In the genomic region with DNA sequence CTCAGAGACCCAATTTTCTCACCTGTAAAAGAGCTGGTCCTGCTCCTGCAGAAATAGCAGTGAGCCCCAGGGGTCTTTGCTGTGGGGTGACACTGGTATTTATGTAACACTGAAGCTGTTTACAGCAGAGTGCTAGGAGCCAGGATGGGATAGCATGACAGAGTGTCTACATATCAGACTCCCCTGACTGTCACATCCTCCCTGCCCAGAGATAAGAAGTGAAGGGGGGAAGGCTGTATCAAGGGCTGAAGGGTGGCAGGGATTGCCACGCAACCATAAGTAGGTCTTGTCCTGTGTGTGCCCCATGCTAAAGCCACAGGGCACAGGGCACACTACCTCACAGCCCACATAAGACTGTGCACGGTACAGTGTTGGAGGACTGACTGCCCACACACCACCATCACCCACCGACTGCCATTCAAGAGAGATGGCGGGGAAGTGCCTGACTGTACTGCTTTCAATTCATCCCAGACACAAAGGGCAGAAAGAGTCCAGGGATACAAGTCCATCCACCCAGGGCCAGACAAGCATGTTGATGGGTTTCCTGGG, we compare ENCODE assay signal across 29 mouse cellular contexts. TPM values are rescaled to one million over a fixed set of nuclear protein-coding genes. Genes with fewer than 3 reads are reported as not detected.
DNase-seq lines count a peak whose midpoint lies in the region; ATAC-seq and TF ChIP-seq lines count a peak whose summit lies in the region.
"Had no signal": no experiment of that assay in that cellular context is flagged by ENCODE, and none has a peak within 500 bp of the region (broad histone marks: within the 10 kb centered on the region; RNA-seq: fewer than 3 reads in every experiment).

No protein-coding gene starts in this region.

- WGBS in hindbrain, embryonic 16.5 days = 52% methylated on average over 4 of the region's 4 CpGs
- 69% methylated on average over 4 of the region's 4 CpGs for WGBS in hindbrain, embryonic 13.5 days
- 84% methylated on average over 4 of the region's 4 CpGs for WGBS in midbrain, embryonic 10.5 days
- 73% methylated on average over 4 of the region's 4 CpGs for WGBS in midbrain, embryonic 13.5 days
- WGBS in kidney, adult 2 months = 88% methylated on average over 4 of the region's 4 CpGs
- WGBS in embryonic facial prominence, embryonic 10.5 days = 85% methylated on average over 4 of the region's 4 CpGs

- no peaks in the 10 kb centered on the region for H3K9me3 ChIP-seq in hindbrain, embryonic 16.5 days (ENCODE audit: control insufficient read depth, low read length)
- H3K9me3 ChIP-seq in hindbrain, embryonic 13.5 days = no peaks in the 10 kb centered on the region
- no peaks in the 10 kb centered on the region for H3K9me3 ChIP-seq in midbrain, embryonic 10.5 days (replicated peaks)
- no peaks in the 10 kb centered on the region for H3K9me3 ChIP-seq in midbrain, embryonic 13.5 days
- no peaks in the 10 kb centered on the region for H3K9me3 ChIP-seq in MEL (replicated peaks; ENCODE audit: insufficient read depth, low read length)
- H3K9me3 ChIP-seq in embryonic facial prominence, embryonic 10.5 days = no peaks in the 10 kb centered on the region
- H3K9me3 ChIP-seq: forebrain, embryonic 10.5 days; forebrain, embryonic 13.5 days; heart, embryonic 15.5 days had no signal

- no peak for DNase-seq in midbrain, embryonic 10.5 days (ENCODE audit: low spot score)
- DNase-seq in MEL (ENCODE audit: low read depth, low spot score) = no peak
- no peak for DNase-seq in kidney, adult 2 months
- DNase-seq in embryonic facial prominence, embryonic 10.5 days (ENCODE audit: low spot score) = no peak
- DNase-seq: adrenal gland, adult 8-10 months; adrenal gland, postnatal 25 days; cerebellum, adult 18-20 months; cerebellum, adult 9-10 months; cerebellum, postnatal 14 days; gastrocnemius, postnatal 10 days; gastrocnemius, postnatal 36 days; heart, adult 2 months; heart, postnatal 10 days; heart, postnatal 36 days had no signal

- peaks cover 4% of the 10 kb centered on the region; the same call in 1 of the 2 replicates for H3K4me1 ChIP-seq in hindbrain, embryonic 16.5 days (ENCODE audit: control insufficient read depth, insufficient read depth, low read depth, low read length)
- H3K4me1 ChIP-seq in hindbrain, embryonic 13.5 days (replicated peaks) = peaks cover 23% of the 10 kb centered on the region
- H3K4me1 ChIP-seq in midbrain, embryonic 10.5 days = peaks cover 18% of the 10 kb centered on the region
- peaks cover 27% of the 10 kb centered on the region for H3K4me1 ChIP-seq in midbrain, embryonic 13.5 days (replicated peaks)
- peaks cover 0 to 24% of the 10 kb centered on the region in 2 experiments; a peak in 3 of 4 replicates for H3K4me1 ChIP-seq in MEL (ENCODE audit: control insufficient read depth in 1 of 2, insufficient read depth in 2 of 2, low read length in 2 of 2)
- H3K4me1 ChIP-seq in kidney, adult 2 months (ENCODE audit: control insufficient read depth, insufficient read depth, low read length) = no peaks in the 10 kb centered on the region
- H3K4me1 ChIP-seq in embryonic facial prominence, embryonic 10.5 days = peaks cover 9% of the 10 kb centered on the region
- H3K4me1 ChIP-seq: forebrain, embryonic 13.5 days; heart, embryonic 15.5 days had no signal

- H3K27me3 ChIP-seq in hindbrain, embryonic 16.5 days (replicated peaks; ENCODE audit: control insufficient read depth, insufficient read depth, low read length) = no peaks in the 10 kb centered on the region
- 0 out of 2 replicates have a peak, but pooled peaks cover 4% of the 10 kb centered on the region for H3K27me3 ChIP-seq in hindbrain, embryonic 13.5 days
- peaks cover 4% of the 10 kb centered on the region; the same call in 1 of the 2 replicates for H3K27me3 ChIP-seq in midbrain, embryonic 10.5 days (ENCODE audit: low read depth, poor library complexity, severe bottlenecking)
- no peaks in the 10 kb centered on the region for H3K27me3 ChIP-seq in midbrain, embryonic 13.5 days
- no peaks in the 10 kb centered on the region for H3K27me3 ChIP-seq in MEL (ENCODE audit: control insufficient read depth in 1 of 2, insufficient read depth in 2 of 2, low read length in 2 of 2)
- no peaks in the 10 kb centered on the region for H3K27me3 ChIP-seq in kidney, adult 2 months (replicated peaks; ENCODE audit: control insufficient read depth, insufficient read depth, low read length)
- 0 out of 2 replicates have a peak, but pooled peaks cover 3% of the 10 kb centered on the region for H3K27me3 ChIP-seq in embryonic facial prominence, embryonic 10.5 days (replicated peaks; ENCODE audit: low read depth, poor library complexity, severe bottlenecking)
- H3K27me3 ChIP-seq: forebrain, embryonic 13.5 days had no signal

- no peak overlapping the region for H3K4me2 ChIP-seq in hindbrain, embryonic 16.5 days (ENCODE audit: low read length)
- no peak overlapping the region for H3K4me2 ChIP-seq in hindbrain, embryonic 13.5 days
- no peak overlapping the region for H3K4me2 ChIP-seq in midbrain, embryonic 13.5 days (replicated peaks)
- H3K4me2 ChIP-seq: forebrain, embryonic 13.5 days; heart, embryonic 11.5 days; heart, embryonic 15.5 days had no signal

- H3K79me2 ChIP-seq in MEL (ENCODE audit: control insufficient read depth, insufficient read depth, low read length, poor library complexity) = no peaks in the 10 kb centered on the region

- no peak overlapping the region for H3K4me3 ChIP-seq in hindbrain, embryonic 16.5 days (ENCODE audit: low read length)
- H3K4me3 ChIP-seq in hindbrain, embryonic 13.5 days = no peak overlapping the region
- H3K4me3 ChIP-seq in midbrain, embryonic 10.5 days = no peak overlapping the region
- H3K4me3 ChIP-seq in midbrain, embryonic 13.5 days (replicated peaks) = no peak overlapping the region
- no peak overlapping the region for H3K4me3 ChIP-seq in MEL (ENCODE audit: control insufficient read depth in 1 of 2, insufficient read depth in 1 of 2, low read depth in 2 of 2, low read length in 2 of 2)
- no peak overlapping the region for H3K4me3 ChIP-seq in kidney, adult 2 months (ENCODE audit: insufficient read depth, low read depth, low read length)
- H3K4me3 ChIP-seq in embryonic facial prominence, embryonic 10.5 days = no peak overlapping the region
- H3K4me3 ChIP-seq: forebrain, embryonic 10.5 days; forebrain, embryonic 13.5 days; heart, adult 2 months; heart, embryonic 15.5 days had no signal

- ATAC-seq in hindbrain, embryonic 16.5 days = peak; percentile 37; the same call in 1 of the 2 replicates
- ATAC-seq in hindbrain, embryonic 13.5 days (ENCODE audit: low FRiP score) = no peak
- ATAC-seq in midbrain, embryonic 13.5 days = no peak
- ATAC-seq in common myeloid progenitor, adult 5-6 weeks (replicated peaks; ENCODE audit: low read depth, poor library complexity, severe bottlenecking) = 0 out of 2 replicates have a peak, but pooled peaks have one; percentile 13
- ATAC-seq: activated CD4-positive, CD25-positive, alpha-beta regulatory T cell, adult 4 months; CD4-positive, CD25-positive, alpha-beta regulatory T cell, adult 4 months; forebrain, embryonic 13.5 days; forebrain, embryonic 16.5 days; hindbrain, postnatal 0 days; inflammation-experienced regulatory T-cells, adult 6 months had no signal

- no peak for TF ChIP-seq POLR2A in MEL (IDR thresholded peaks at IDR 0.05; ENCODE audit: control insufficient read depth in 1 of 2, insufficient read depth in 1 of 2, low read depth in 1 of 2, low read length in 2 of 2, poor library complexity in 1 of 2)
- TF ChIP-seq POLR2A in kidney, adult 2 months (IDR thresholded peaks at IDR 0.05; ENCODE audit: low read depth, low read length) = no peak

- H3K9ac ChIP-seq in hindbrain, embryonic 16.5 days (ENCODE audit: low read depth, low read length) = no peak overlapping the region
- H3K9ac ChIP-seq in hindbrain, embryonic 13.5 days = no peak overlapping the region
- H3K9ac ChIP-seq in midbrain, embryonic 13.5 days (replicated peaks) = no peak overlapping the region
- H3K9ac ChIP-seq in MEL (ENCODE audit: control insufficient read depth, low read depth, low read length, poor library complexity, severe bottlenecking) = no peak overlapping the region
- H3K9ac ChIP-seq: forebrain, embryonic 13.5 days; heart, embryonic 15.5 days had no signal

- TF ChIP-seq EP300 in MEL (IDR thresholded peaks at IDR 0.05; ENCODE audit: low read depth in 1 of 2, low read length in 2 of 2) = no peak

- no peaks in the 10 kb centered on the region for H3K36me3 ChIP-seq in hindbrain, embryonic 16.5 days (ENCODE audit: control insufficient read depth, insufficient read depth, low read length)
- no peaks in the 10 kb centered on the region for H3K36me3 ChIP-seq in hindbrain, embryonic 13.5 days
- H3K36me3 ChIP-seq in midbrain, embryonic 10.5 days = no peaks in the 10 kb centered on the region
- no peaks in the 10 kb centered on the region for H3K36me3 ChIP-seq in midbrain, embryonic 13.5 days
- H3K36me3 ChIP-seq in MEL (ENCODE audit: control insufficient read depth in 1 of 2, insufficient read depth in 2 of 2, low read length in 2 of 2) = peaks cover 0 to 10% of the 10 kb centered on the region in 2 experiments; a peak in 2 of 4 replicates
- no peaks in the 10 kb centered on the region for H3K36me3 ChIP-seq in kidney, adult 2 months (ENCODE audit: control insufficient read depth, insufficient read depth, low read length)
- no peaks in the 10 kb centered on the region for H3K36me3 ChIP-seq in embryonic facial prominence, embryonic 10.5 days (replicated peaks)
- H3K36me3 ChIP-seq: forebrain, embryonic 10.5 days; heart, embryonic 15.5 days had no signal

- no peak overlapping the region for H3K27ac ChIP-seq in hindbrain, embryonic 16.5 days (ENCODE audit: low read depth, low read length)
- H3K27ac ChIP-seq in hindbrain, embryonic 13.5 days = no peak overlapping the region
- 0 out of 2 replicates have a peak overlapping the region, but pooled peaks have one; percentile 75 for H3K27ac ChIP-seq in midbrain, embryonic 10.5 days (replicated peaks)
- H3K27ac ChIP-seq in midbrain, embryonic 13.5 days = no peak overlapping the region
- no peak overlapping the region for H3K27ac ChIP-seq in MEL (ENCODE audit: control insufficient read depth, low read depth, low read length)
- H3K27ac ChIP-seq in kidney, adult 2 months (ENCODE audit: insufficient read depth, low read depth, low read length) = no peak overlapping the region
- no peak overlapping the region for H3K27ac ChIP-seq in embryonic facial prominence, embryonic 10.5 days (replicated peaks)
- H3K27ac ChIP-seq: forebrain, embryonic 13.5 days; heart, adult 2 months; heart, embryonic 15.5 days; hindbrain, postnatal 0 days had no signal

- TF ChIP-seq RAD21 in MEL (IDR thresholded peaks at IDR 0.05; ENCODE audit: low read depth, low read length) = no peak

- TF ChIP-seq CTCF in MEL (IDR thresholded peaks at IDR 0.05 in 2 of 3, conservative IDR thresholded peaks at IDR 0.05 in 1 of 3; ENCODE audit: control insufficient read depth in 1 of 3, insufficient read depth in 1 of 3, low read depth in 2 of 3, low read length in 3 of 3, poor library complexity in 1 of 3, severe bottlenecking in 1 of 3) = no peak
- TF ChIP-seq CTCF in kidney, adult 2 months (conservative IDR thresholded peaks at IDR 0.05; ENCODE audit: insufficient read depth, insufficient read length, low read depth, low read length) = no peak

RNA-seq across cellular contexts. Expression of gene Hrh2, which starts 29.8 kb away (rescaled TPM):
- polyA plus RNA-seq in hindbrain, embryonic 16.5 days (2015; fragmentation: Nextera tagmentation; extraction: Ambion mirVana) = 1.1 TPM in 2 replicates
- polyA plus RNA-seq in hindbrain, embryonic 13.5 days (2015; fragmentation: Nextera tagmentation; extraction: Ambion mirVana) = 0.45 and 0.53 TPM in 2 replicates
- polyA plus RNA-seq in midbrain, embryonic 10.5 days (2016; fragmentation: Nextera tagmentation; extraction: Ambion mirVana) = 0.14 and 0.15 TPM in 2 replicates
- 0.28 and 0.40 TPM in 2 replicates for polyA plus RNA-seq in midbrain, embryonic 13.5 days (2015; fragmentation: Nextera tagmentation; extraction: Ambion mirVana)
- not detected in 2 replicates for total RNA-seq in MEL (2012; rRNA removed)
- polyA plus RNA-seq in MEL (2012; ENCODE audit: insufficient read depth in 1 of 2, insufficient read length in 2 of 2, low read depth in 1 of 2, low replicate concordance in 2 of 2, missing spikeins in 1 of 2) = under 1 TPM in 1 of 2 experiments, not detected in 1; 0.07 TPM
- total RNA-seq in common myeloid progenitor, adult 5-6 weeks (2017) = 3.8 and 4.3 TPM in 2 replicates
- polyA plus RNA-seq in kidney, adult 2 months (2012; rRNA removed) = 0.50 and 0.53 TPM in 2 replicates
- not detected in 2 replicates for polyA plus RNA-seq in embryonic facial prominence, embryonic 10.5 days (2016; fragmentation: Nextera tagmentation; extraction: Ambion mirVana)
- polyA plus RNA-seq: C2C12; hindbrain, embryonic 11.5 days had no signal

Comparison
In these comparisons a context has a peak if more than half of its experiments do, and no peak if none do; other contexts are left out.
1. ATAC-seq: peak in hindbrain, embryonic 16.5 days (single experiment) and common myeloid progenitor, adult 5-6 weeks (single experiment); none in hindbrain, embryonic 13.5 days (single experiment) and midbrain, embryonic 13.5 days (single experiment).